Mouse (Mus musculus) forebrain, postnatal 0 days (tissue): ENCODE data around the gene Cklf. TPM values are rescaled to one million over a fixed set of nuclear protein-coding genes. Genes with fewer than 3 reads are reported as not detected.

Experiments
- ATAC-seq: fragments of 200-750 bp; cut with Nextera tagmentation; 2 replicates; pipeline ENCODE4 v1.8.0; 2017; ENCODE audit warnings: mild to moderate bottlenecking, moderate library complexity
- DNase-seq: peaks from one replicate; pipeline ENCODE4 v3.0.0-alpha.2; 2015
- H3K27ac ChIP-seq: fragments of 300-500 bp; sonication (generic); 2 replicates; pipeline ENCODE4 v1.5.1; 2014; ENCODE audit warnings: low read depth, mild to moderate bottlenecking, antibody characterized with exemption, low read length, moderate library complexity, mixed read lengths
- H3K27me3 ChIP-seq: fragments of 300-500 bp; sonication (generic); 2 replicates; pipeline ENCODE4 v1.6.1; 2014; ENCODE audit warnings: mild to moderate bottlenecking, low read length, mixed read lengths; ENCODE audit not compliant: insufficient read depth
- H3K36me3 ChIP-seq: fragments of 300-500 bp; sonication (generic); 2 replicates; pipeline ENCODE4 v1.6.1; 2014; ENCODE audit warnings: mild to moderate bottlenecking, moderate library complexity; ENCODE audit not compliant: insufficient read depth
- H3K4me1 ChIP-seq: fragments of 300-500 bp; sonication (generic); 2 replicates; pipeline ENCODE4 v1.6.1; 2014; ENCODE audit warnings: antibody characterized with exemption; ENCODE audit not compliant: insufficient read depth
- H3K4me2 ChIP-seq: fragments of 300-500 bp; sonication (generic); 2 replicates; pipeline ENCODE4 v1.6.1; 2014; ENCODE audit warnings: low read depth, mild to moderate bottlenecking, moderate library complexity
- H3K4me3 ChIP-seq: fragments of 300-500 bp; sonication (generic); 2 replicates; pipeline ENCODE4 v1.5.1; 2014; ENCODE audit warnings: low read depth, low read length, mixed read lengths
- H3K9ac ChIP-seq: fragments of 300-500 bp; sonication (generic); 2 replicates; pipeline ENCODE4 v1.6.1; 2014; ENCODE audit warnings: mild to moderate bottlenecking
- H3K9me3 ChIP-seq: fragments of 300-500 bp; sonication (generic); 2 replicates; pipeline ENCODE4 v1.6.1; 2016; ENCODE audit warnings: low read length
- CTCF ChIP-seq: sonication (generic); IDR thresholded peaks from 2 replicates; pipeline ENCODE4 v1.5.1; 2016; ENCODE audit warnings: antibody characterized with exemption, control low read depth, low read depth
- WGBS: fragments of 180-500 bp; shearing (Covaris S2); extraction: QIAGEN DNeasy Blood & Tissue Kit; methylation state at CpG from one replicate; pipeline ENCODE4 v1.1.7; 2014; 5-methylcytosine and 5-hydroxymethylcytosine counted together
- polyA plus RNA-seq: library from polyadenylated mRNA; unstranded; fragments of >200 nt; fragmentation: Nextera tagmentation; extraction: Ambion mirVana; gene quantifications from 2 replicates; pipeline ENCODE4 v1.2.1, GENCODE M21; 2015
- total RNA-seq: library from RNA; depleted of rRNA; stranded (reverse); fragments of >200 nt; gene quantifications from 2 replicates; pipeline ENCODE4 v1.2.3, GENCODE M21; 2014; rRNA removed

Cklf gene
- total RNA-seq (19.1 and 29.2 TPM in 2 replicates), polyA plus RNA-seq (24.8 and 26.8 TPM in 2 replicates)

- peak; percentile 49 for TF ChIP-seq CTCF
- no peak within 1 kb of the TSS for H3K27ac ChIP-seq
- DNase-seq (peak; percentile 91), ATAC-seq (peak; percentile 65)
- H3K9me3 ChIP-seq = no peaks in the 10 kb centered on the region
- peaks cover 9% of the 10 kb centered on the region for H3K4me1 ChIP-seq
- WGBS = 4% methylated on average over 41 of the region's 41 CpGs
- peak within 1 kb of the TSS; percentile 61 for H3K4me2 ChIP-seq
- H3K4me3 ChIP-seq = peak within 1 kb of the TSS; percentile 60
- peaks cover 5% of the 10 kb centered on the region; the same call in 1 of the 2 replicates for H3K36me3 ChIP-seq
- H3K27me3 ChIP-seq = no peaks in the 10 kb centered on the region
- H3K9ac ChIP-seq = peak within 1 kb of the TSS; percentile 61
Measured at GRCm38 (mm10) chr8:104250439-104251367, at the start of gene Cklf. Cklf (plus strand) TSS chr8:104250861.

DNA sequence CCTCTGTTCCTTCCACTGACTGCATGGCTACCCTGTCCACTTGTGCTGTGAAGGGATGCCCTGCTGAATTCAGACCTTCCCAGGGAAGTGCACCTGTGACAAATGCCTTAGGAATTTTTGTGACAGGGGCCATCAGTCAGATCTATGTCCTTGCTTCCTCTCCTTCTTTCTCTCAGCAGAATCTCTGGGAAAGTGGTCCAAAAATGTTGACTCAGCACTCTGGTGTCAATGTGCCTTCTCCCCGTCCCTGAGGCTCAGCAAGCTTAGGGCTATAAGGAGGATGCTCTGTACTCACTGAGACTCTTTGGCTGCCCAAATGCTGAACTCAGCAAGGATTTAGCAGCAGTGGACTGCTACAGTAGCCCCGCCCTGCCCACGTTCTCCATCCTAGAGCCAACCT is 49.0 kb upstream of the Cklf start:
- WGBS = 85% methylated on average over 3 of the region's 3 CpGs
- Histone ChIP-seq H3K9ac (no peak overlapping the region), H3K4me3 (no peak overlapping the region), H3K36me3 (no peaks in the 10 kb centered on the region), H3K9me3 (no peaks in the 10 kb centered on the region), H3K27me3 (no peaks in the 10 kb centered on the region), H3K27ac (no peak overlapping the region), H3K4me2 (no peak overlapping the region), H3K4me1 (no peaks in the 10 kb centered on the region)
- no peak for TF ChIP-seq CTCF
- DNase-seq = no peak
- no peak for ATAC-seq

- Histone ChIP-seq H3K27ac (no peak overlapping the region), H3K9ac (no peak overlapping the region), H3K36me3 (no peaks in the 10 kb centered on the region), H3K27me3 (no peaks in the 10 kb centered on the region), H3K9me3 (no peaks in the 10 kb centered on the region), H3K4me1 (no peaks in the 10 kb centered on the region), H3K4me2 (no peak overlapping the region), H3K4me3 (no peak overlapping the region)
- no peak for TF ChIP-seq CTCF
- ATAC-seq (no peak), DNase-seq (no peak)
- 84% methylated on average over 4 of the region's 4 CpGs for WGBS
Measured at GRCm38 (mm10) chr8:104202320-104202719, 48.3 kb upstream of the Cklf start.

DNA sequence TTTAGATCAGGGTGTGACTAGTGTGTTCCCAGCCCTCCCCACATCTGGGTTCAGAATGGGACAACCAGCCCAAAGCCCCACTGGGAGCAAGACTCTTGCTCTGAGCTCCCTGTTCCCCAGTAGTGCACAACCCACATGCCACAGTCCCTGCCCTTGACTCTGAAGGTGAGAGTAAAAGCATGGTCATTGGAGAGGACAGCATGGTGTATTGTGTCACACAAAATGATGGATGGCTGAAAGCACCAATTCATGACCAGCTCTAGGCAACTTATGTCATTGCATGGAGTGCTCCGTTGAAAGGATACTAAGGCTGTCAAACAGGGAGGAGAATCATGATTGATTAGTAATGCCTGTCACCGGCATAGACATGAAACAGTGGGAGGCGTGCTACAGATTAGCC is 45.4 kb upstream of the Cklf start:
- Histone ChIP-seq H3K27me3 (no peaks in the 10 kb centered on the region), H3K4me3 (no peak overlapping the region), H3K27ac (no peak overlapping the region), H3K36me3 (no peaks in the 10 kb centered on the region), H3K9me3 (no peaks in the 10 kb centered on the region), H3K4me2 (no peak overlapping the region), H3K4me1 (no peaks in the 10 kb centered on the region), H3K9ac (no peak overlapping the region)
- no peak for DNase-seq
- TF ChIP-seq CTCF = no peak
- 76% methylated on average over 3 of the region's 3 CpGs for WGBS
- ATAC-seq = no peak

DNA sequence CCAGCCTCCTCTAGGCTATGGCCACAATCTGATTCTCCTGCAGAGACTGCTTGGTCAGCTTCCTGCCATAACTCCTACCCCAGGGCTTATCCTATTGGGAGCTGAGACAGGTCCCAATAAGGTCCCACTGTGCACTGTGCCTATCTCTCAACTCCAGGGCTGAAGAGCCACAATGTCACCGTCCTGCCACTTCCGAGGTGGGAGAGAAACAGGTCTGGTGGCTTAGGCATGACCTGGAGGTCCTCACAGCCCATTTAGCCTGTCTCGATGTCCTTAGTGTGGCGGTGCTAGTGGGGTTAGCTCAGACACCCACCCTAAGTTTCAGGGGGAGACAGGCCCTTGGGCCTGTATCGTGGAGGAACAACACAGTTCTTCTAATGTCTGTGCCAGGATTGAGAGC is 33.1 kb upstream of the Cklf start:
- no peak for TF ChIP-seq CTCF
- Histone ChIP-seq H3K9ac (no peak overlapping the region), H3K4me3 (no peak overlapping the region), H3K27me3 (no peaks in the 10 kb centered on the region), H3K36me3 (no peaks in the 10 kb centered on the region), H3K9me3 (no peaks in the 10 kb centered on the region), H3K27ac (no peak overlapping the region), H3K4me2 (no peak overlapping the region), H3K4me1 (no peaks in the 10 kb centered on the region)
- ATAC-seq (no peak), DNase-seq (no peak)
- WGBS = 91% methylated on average over 5 of the region's 5 CpGs

GRCm38 (mm10) chr8:104219079-104219478 is 31.6 kb upstream of the Cklf start:
- DNase-seq (peak; percentile 62), ATAC-seq (peak; percentile 56)
- WGBS = 27% methylated on average over 11 of the region's 11 CpGs
- peaks cover 3% of the 10 kb centered on the region for H3K9me3 ChIP-seq
- TF ChIP-seq CTCF = peak; percentile 62
- no peaks in the 10 kb centered on the region for H3K27me3 ChIP-seq
- no peaks in the 10 kb centered on the region for H3K4me1 ChIP-seq
- no peak overlapping the region for H3K27ac ChIP-seq
- H3K36me3 ChIP-seq = peaks cover 5% of the 10 kb centered on the region; the same call in 1 of the 2 replicates
- no peak overlapping the region for H3K4me2 ChIP-seq
- H3K9ac ChIP-seq = no peak overlapping the region
- H3K4me3 ChIP-seq = no peak overlapping the region

GRCm38 (mm10) chr8:104219806-104220205 is 30.9 kb upstream of the Cklf start:
- Histone ChIP-seq H3K4me2 (no peak overlapping the region), H3K9me3 (peaks cover 7% of the 10 kb centered on the region), H3K36me3 (peaks cover 5% of the 10 kb centered on the region; the same call in 1 of the 2 replicates), H3K9ac (no peak overlapping the region), H3K27me3 (no peaks in the 10 kb centered on the region), H3K4me1 (no peaks in the 10 kb centered on the region), H3K4me3 (no peak overlapping the region), H3K27ac (no peak overlapping the region)
- ATAC-seq (peak; percentile 74), DNase-seq (peak; percentile 84)
- TF ChIP-seq CTCF = peak; percentile 88
- 39% methylated on average over 5 of the region's 5 CpGs for WGBS
